Mouse (Mus musculus): ENCODE data around the gene Olfr308.
"Not testable (repeated sequence)": the region's sequence is repeated elsewhere in the genome, so short reads cannot be mapped to it uniquely, and the experiment has no call there.

The Olfr308 gene

DNA sequence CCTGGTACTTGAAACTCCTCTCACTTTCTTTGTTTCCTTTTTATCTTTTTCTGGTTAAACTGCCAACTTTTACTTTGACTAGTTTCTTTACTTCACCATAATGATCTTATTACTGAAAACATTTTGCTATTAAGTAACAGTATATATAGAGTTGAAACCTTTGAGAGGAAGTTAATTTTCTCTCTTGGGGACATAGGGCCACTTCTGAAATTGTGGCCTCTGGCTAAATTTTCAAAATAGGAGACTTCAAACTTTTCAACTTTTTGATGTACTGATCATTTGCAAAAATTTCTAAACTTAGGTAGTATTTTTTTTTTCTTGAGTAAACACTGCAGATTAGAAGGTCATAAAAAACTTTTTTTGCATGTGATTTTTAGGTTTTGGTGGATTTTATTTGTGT lies at the start of gene Olfr308:
Gene Olfr308 (minus strand): TSS at position 101 of the 400 bp plus-strand sequence.
- in situ Hi-C loops (cut with MseI, MboI): no loop called here

DNA sequence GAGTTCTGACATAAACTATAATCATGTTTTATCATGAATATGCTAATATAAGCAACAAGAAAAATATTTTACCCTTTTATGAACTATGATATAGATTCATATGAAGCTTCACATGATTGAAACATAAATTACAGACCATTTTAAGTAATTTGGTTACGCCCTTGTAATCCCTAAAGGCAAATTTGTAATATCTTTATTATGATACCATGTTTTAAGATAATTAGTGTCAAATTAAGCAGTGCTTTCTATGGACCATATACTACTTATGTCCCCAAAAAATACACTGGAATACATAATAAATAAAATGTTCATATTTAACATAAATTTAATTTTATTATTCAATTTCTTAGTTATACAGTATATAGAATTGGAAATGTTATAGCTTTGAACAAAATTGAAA lies 41.4 kb upstream of the Olfr308 start, which contains the start of gene Olfr305:
Gene Olfr305 (minus strand): TSS at position 101 of the 400 bp plus-strand sequence.
- in situ Hi-C loops (cut with MseI, MboI): no loop called here

DNA sequence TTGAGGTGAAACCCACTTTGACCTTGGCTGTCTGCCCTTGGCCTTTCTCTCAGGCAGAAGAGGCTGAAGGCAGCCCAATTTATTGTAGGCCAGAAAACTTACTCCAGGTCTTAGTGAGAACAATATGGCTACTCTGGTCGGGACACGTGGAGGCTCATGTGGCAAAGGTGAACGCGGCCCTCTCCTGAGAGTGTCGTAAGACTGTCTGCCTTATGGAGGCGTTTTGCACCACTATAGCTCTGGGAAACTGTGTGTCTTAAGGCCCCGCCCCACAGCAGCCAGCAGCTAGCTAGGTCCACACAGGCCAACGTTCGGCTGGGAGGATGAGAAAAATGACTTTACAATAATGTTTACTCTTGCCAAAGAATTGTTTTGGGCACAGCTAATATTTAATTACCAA lies 20.9 kb upstream of the Olfr308 start:
- in situ Hi-C loops (cut with MseI, MboI): not testable (repeated sequence)

DNA sequence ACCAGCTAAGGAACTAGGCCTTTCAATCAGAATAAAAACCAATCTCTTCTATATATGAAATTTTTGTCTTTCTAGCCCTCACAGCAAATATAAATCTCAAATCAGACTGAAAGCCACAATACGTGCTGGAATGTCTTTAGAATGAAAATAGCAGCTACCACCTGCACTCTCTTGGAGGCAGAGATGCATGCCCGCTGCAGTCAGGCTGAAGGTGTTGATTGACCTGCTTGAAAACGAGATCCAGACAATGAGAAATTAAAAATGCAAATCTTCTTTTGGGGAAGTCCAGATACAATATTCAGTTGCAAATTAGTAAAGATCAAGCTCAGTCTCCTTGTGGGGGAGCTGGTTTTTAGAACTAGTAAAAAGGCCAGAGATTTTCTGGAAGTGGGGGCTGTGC lies 18.8 kb upstream of the Olfr308 start:
- in situ Hi-C loops (cut with MseI, MboI): no loop called here

DNA sequence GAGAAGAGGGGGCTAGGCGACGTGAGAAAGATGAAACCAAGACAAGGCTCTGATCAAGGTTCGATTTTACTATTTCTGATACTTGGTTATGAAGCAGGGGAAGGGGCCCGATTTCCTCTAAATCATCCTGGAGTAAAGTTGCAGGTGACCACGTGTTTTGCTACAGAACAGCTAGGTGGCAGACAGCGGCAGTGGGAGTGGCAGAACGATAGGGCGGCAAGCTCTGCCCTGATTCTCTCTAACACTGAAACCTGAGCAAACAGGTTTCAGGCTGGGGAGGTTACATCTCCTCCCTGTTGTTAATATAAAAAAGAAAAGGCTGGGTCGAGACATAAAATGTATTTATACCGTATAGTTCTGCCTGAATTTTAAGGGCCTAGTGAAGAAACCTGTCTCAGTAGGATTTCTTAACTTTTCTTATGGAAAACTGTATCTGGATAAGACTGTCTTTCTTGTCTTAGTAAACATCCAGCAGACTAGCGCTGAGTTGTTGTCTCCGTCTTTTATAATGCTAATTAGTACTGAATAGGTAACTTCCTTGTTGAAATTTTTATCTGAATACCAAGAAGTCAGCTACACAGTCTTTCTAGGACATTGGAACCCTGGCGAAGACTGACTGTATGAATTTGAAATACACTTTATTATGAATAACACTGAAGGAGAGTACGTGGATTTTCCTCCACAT lies 17.6 kb upstream of the Olfr308 start:
- in situ Hi-C loops (cut with MseI, MboI): no loop called here

DNA sequence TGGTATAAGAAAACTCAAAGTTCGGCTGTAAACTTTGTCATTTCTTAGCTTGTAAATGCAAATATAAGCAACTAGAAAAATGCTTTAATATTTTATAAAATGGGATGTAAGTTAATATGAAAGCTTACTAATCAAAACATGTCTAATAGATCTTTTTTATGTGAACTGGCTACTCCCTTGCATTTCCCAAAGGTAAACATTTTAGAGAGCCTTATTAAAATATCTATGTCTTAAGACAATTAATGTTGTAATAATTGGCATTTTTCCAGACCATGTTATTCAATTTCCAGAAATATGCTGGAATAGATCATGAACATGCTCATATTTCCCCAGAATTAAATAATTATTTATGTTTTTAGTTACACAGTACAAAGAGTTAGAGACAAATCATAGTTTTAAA lies 12.1 kb upstream of the Olfr308 start, which contains the start of gene Olfr307:
Gene Olfr307 (minus strand): TSS at position 101 of the 400 bp plus-strand sequence.
- in situ Hi-C loops (cut with MseI, MboI): no loop called here

DNA sequence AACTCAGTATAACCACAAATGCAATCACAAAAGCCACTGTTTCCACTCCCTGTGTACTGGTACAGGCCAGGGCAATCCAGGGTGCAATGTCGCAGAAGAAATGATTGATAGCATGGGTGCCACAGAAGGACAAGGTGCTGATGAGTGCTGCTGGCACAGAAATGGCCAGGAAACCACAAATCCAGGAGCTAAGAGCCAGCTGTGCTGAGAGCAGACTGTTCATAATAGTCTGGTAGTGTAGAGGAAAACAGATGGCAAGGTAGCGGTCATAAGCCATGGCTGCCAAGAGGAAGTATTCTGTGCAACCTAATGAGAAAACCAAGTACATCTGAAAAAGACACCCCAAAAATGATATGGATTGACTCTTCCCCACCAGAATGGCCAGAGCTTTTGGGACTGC lies 4.1 kb downstream of the Olfr308 start:
- in situ Hi-C loops (cut with MseI, MboI): no loop called here

DNA sequence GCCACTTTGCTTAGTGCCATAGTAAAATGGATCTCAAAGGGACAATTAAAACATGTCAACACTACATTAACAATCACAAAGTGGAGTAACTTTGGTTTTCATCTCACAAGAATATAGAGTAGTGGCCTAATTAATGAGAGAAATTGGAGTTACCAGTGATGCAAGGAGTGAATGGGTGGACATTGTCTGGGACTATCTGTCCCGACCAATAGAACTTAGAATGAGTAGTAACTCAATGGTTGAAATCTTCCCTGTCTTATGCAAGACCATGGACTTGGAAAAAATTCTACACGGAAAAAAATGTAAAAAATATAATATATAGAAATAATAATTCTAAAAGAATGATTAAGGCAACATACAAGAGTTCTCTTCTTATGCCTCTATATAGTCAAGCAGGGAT lies 11.8 kb downstream of the Olfr308 start, which contains the start of gene Olfr309:
Gene Olfr309 (minus strand): TSS at position 101 of the 400 bp plus-strand sequence.
- in situ Hi-C loops (cut with MseI, MboI): no loop called here

DNA sequence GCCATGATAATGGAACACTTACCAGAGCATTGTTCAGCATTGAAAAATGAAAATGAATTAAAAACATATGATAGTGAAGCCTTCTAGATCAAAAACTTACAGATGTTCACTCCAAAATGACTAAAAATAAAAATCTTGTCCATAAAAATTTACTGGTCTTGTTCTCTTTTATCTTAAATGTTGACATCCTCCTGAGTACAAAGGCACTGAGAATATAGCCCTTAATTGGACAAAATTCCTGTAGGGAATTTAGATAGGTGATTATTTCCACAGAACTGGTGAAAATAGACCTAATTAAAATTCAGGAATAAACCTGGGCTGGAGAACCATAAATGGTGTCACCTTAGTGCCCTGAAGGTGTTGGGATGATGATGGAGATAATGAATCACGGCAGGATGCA lies 48.4 kb downstream of the Olfr308 start, which contains the start of gene Olfr310:
Gene Olfr310 (minus strand): TSS at position 101 of the 400 bp plus-strand sequence.
- in situ Hi-C loops (cut with MseI, MboI): no loop called here
